Mouse (Mus musculus) heart, embryonic 12.5 days (tissue): Measurements from ENCODE around the gene Gm2004. TPM values are rescaled to one million over a fixed set of nuclear protein-coding genes. Genes with fewer than 3 reads are reported as not detected.
"Not testable (repeated sequence)": the region's sequence is repeated elsewhere in the genome, so short reads cannot be mapped to it uniquely, and the experiment has no call there.

ENCODE experiments used
- ATAC-seq: fragments of 200-750 bp; cut with Nextera tagmentation; 2 replicates; pipeline ENCODE4 v1.8.0; 2017; ENCODE audit warnings: moderate TSS enrichment, moderate library complexity; ENCODE audit not compliant: insufficient number of reproducible peaks, low FRiP score
- H3K27ac ChIP-seq: fragments of 300-500 bp; sonication (generic); 2 replicates; pipeline ENCODE4 v1.5.1; 2016; ENCODE audit warnings: mild to moderate bottlenecking, moderate library complexity; ENCODE audit not compliant: poor library complexity, severe bottlenecking
- H3K27me3 ChIP-seq: fragments of 300-500 bp; sonication (generic); replicated peaks from 2 replicates; pipeline ENCODE4 v1.6.1; 2016; ENCODE audit warnings: mild to moderate bottlenecking, moderate library complexity
- H3K36me3 ChIP-seq: fragments of 300-500 bp; sonication (generic); 2 replicates; pipeline ENCODE4 v1.6.1; 2016; ENCODE audit warnings: mild to moderate bottlenecking, moderate library complexity
- H3K4me1 ChIP-seq: fragments of 300-500 bp; sonication (generic); replicated peaks from 2 replicates; pipeline ENCODE4 v1.6.1; 2016; ENCODE audit warnings: mild to moderate bottlenecking
- H3K4me2 ChIP-seq: fragments of 300-500 bp; sonication (generic); 2 replicates; pipeline ENCODE4 v1.6.1; 2016; ENCODE audit warnings: mild to moderate bottlenecking, moderate library complexity
- H3K4me3 ChIP-seq: fragments of 300-500 bp; sonication (generic); 2 replicates; pipeline ENCODE4 v1.5.1; 2016; ENCODE audit warnings: mild to moderate bottlenecking
- H3K9ac ChIP-seq: fragments of 300-500 bp; sonication (generic); 2 replicates; pipeline ENCODE4 v1.6.1; 2016; ENCODE audit warnings: mild to moderate bottlenecking, moderate library complexity
- H3K9me3 ChIP-seq: fragments of 300-500 bp; sonication (generic); replicated peaks from 2 replicates; pipeline ENCODE4 v1.6.1; 2016; ENCODE audit warnings: mild to moderate bottlenecking, moderate library complexity
- WGBS: fragments of 180-500 bp; shearing (Covaris S2); methylation state at CpG from one replicate; pipeline ENCODE4 v1.1.7; 2016; 5-methylcytosine and 5-hydroxymethylcytosine counted together
- polyA plus RNA-seq: library from polyadenylated mRNA; unstranded; fragments of >200 nt; fragmentation: Nextera tagmentation; extraction: Ambion mirVana; gene quantifications from 2 replicates; pipeline ENCODE4 v1.2.1, GENCODE M21; 2016

Gm2004 gene
- polyA plus RNA-seq, result 2.3 and 2.4 TPM in 2 replicates

- H3K36me3 ChIP-seq, H3K27me3 ChIP-seq, H3K9me3 ChIP-seq, H3K4me3 ChIP-seq, H3K4me1 ChIP-seq, H3K4me2 ChIP-seq, H3K9ac ChIP-seq, ATAC-seq, H3K27ac ChIP-seq: not testable (repeated sequence)
- WGBS, result no CpG with 5 or more reads among the region's 2 CpGs
Observed at GRCm38 (mm10) chr2:176149725-176150124, at the start of gene Gm2004. Gene Gm2004, minus strand, starts transcription at chr2:176149825.

Other genes with a start within 250 kb of the Gm2004 start
- gene Zfp966, start 218.7 kb downstream of the Gm2004 start, polyA plus RNA-seq, result 2.5 and 3.0 TPM in 2 replicates
- 18.4 and 20.8 TPM in 2 replicates for gene Gm2026, start 184.5 kb downstream of the Gm2004 start, polyA plus RNA-seq
- 3.9 and 8.3 TPM in 2 replicates for gene 2210418O10Rik, start 76.7 kb upstream of the Gm2004 start, polyA plus RNA-seq
- gene Gm11009, start 169.7 kb upstream of the Gm2004 start, polyA plus RNA-seq, result not detected in 2 replicates